Mouse (Mus musculus): ENCODE measurements around the gene Slc38a3.
A peak's percentile ranks its signal among the peaks of the same experiment; 100 is the strongest.

Slc38a3 gene

GRCm38 (mm10) chr9:107619546-107619879 is 49.8 kb downstream of the Slc38a3 start:
- DNase-seq (ENCODE audit: low spot score in 2 of 2), result no peak

DNA sequence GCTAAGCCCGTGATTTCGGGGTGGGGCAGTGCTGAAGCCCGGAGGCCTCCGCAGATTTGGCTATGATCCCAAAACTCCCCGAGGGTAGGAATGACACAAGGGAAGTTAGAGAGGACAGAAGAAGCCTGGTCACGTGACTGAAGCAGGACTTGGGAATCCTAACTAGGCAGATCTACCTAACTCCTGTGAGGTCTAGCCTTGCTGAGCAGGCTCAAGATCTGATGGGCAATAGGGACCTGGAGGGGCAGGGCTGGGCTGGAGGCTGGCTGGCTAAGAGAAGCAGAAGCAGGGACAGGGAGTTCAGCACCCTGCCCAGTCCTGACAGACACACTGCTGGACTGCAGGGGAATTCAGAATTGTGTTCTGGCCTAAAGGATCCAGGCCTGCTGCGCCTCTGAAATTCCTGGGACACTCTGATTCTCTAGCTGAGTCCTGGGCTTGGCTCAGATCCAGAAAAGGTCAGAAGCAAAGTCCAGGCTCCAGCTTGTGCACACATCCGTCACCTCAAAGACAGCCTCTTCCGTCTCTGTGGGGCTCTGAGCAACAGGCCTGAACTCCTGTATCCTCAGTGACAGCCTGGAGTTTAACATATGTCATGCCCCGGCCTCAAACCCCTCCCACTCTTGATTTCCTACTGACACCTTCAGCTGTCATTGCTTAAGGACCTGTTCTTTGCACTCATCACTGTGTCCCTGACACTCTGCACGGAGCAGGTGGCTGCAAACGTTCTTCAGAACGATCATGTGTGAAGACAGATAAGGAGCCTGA is 50.4 kb downstream of the Slc38a3 start:
- DNase-seq (ENCODE audit: low spot score in 2 of 2), result no peak

DNA sequence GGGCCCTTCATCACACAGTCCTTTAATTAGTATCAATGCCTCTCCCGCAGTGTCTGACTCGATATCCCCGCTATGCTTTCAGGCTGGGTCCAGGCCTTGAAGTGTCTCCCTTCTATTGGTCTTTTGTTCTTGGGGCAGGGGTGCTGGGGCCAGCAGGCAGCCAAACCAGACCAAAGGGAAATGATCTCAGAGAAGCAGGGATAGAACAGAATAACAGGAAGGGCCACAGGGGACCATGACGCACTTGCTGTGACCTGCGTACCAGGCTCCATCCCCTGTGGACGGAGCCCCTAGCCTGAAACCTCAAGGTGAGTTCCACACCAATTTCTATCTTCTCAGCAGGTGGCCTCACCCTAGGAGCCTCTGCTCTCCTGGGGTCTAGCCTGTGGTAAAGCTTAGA is 51.2 kb downstream of the Slc38a3 start:
- no peak for DNase-seq (ENCODE audit: low spot score in 2 of 2)

GRCm38 (mm10) chr9:107617461-107617860 is 51.9 kb downstream of the Slc38a3 start:
- DNase-seq (ENCODE audit: low spot score in 2 of 2), result no peak

GRCm38 (mm10) chr9:107615035-107615434 is 54.3 kb downstream of the Slc38a3 start:
- no peak for DNase-seq (ENCODE audit: low spot score in 2 of 2)

GRCm38 (mm10) chr9:107612945-107613569 is 56.3 kb downstream of the Slc38a3 start:
- DNase-seq (ENCODE audit: low spot score in 2 of 2), result no peak

DNA sequence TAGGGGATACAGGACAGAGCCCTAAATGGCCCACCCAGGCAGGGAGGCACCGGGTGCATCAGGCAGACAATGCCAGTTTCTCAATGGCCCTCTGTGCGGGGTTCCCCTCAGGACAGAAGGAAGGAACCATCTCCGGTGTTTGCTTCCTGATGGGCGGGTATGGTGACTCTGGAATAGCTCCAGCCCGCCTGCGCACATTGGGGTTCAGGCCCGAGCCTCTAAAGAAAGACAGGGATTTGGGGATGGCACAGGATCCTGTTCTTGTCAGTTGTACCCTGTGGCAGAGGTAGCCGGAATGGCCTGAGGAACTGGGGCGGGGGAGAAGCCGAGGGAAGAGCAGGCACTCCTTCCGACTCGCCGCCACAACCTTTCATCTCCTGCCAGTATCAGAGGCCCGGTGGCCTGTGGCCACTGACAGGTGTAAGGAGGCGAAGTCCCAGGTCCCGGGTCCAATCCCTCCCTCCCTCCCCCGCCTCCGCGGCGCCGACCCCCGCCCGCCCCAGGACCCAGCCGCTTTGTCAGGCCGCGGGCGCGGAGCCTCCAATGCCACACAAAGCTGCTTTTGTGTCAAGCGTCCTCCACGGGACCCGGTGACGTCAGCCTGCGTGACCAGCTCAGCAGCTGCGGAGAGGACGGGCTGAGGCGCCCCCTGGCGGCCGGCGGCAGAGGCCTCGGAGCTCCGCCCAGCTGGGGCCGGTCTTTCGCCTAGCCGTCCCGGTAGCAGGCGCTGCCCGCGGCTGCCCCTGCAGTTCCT is 57.0 kb downstream of the Slc38a3 start:
- DNase-seq (ENCODE audit: low spot score in 2 of 2), result peak; percentile 95

GRCm38 (mm10) chr9:107611456-107612190 is 57.7 kb downstream of the Slc38a3 start:
- no peak for DNase-seq (ENCODE audit: low spot score in 2 of 2)

- no peak for DNase-seq (ENCODE audit: low spot score in 2 of 2)
Measured at GRCm38 (mm10) chr9:107609433-107609830, 59.9 kb downstream of the Slc38a3 start.

GRCm38 (mm10) chr9:107608741-107609432 is 60.4 kb downstream of the Slc38a3 start, which contains the start of gene Sema3b:
TSS of gene Sema3b (minus strand) at chr9:107609229.
- DNase-seq (ENCODE audit: low spot score in 2 of 2), result no peak

- DNase-seq (ENCODE audit: low spot score in 2 of 2), result no peak
Measured at GRCm38 (mm10) chr9:107607653-107608245, 61.6 kb downstream of the Slc38a3 start.

GRCm38 (mm10) chr9:107607036-107607435 is 62.3 kb downstream of the Slc38a3 start:
- DNase-seq (ENCODE audit: low spot score in 2 of 2), result no peak

- DNase-seq (ENCODE audit: low spot score in 2 of 2), result no peak
Measured at GRCm38 (mm10) chr9:107606591-107606990, 62.7 kb downstream of the Slc38a3 start.

- no peak for DNase-seq (ENCODE audit: low spot score in 2 of 2)
Measured at GRCm38 (mm10) chr9:107605041-107605661, 64.2 kb downstream of the Slc38a3 start.

DNA sequence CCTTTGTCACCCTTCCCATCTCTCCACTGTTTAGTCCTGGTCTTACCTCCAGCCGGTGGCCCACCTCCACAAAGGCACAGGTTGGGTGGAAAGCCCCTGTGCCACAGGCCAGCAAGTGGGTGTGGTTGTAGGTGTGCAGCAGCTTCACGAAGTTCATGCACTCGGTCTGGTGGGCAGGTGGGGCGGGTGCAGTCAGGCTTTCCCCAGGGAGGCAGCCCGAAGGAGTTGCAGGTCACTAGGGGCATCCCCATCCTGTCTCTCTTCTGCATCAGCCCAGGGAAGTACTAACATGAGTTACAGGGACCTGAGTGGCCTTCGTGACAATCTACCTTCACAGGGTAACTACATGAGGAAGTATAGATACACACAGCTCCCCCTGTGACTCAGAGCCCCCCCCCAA is 66.1 kb downstream of the Slc38a3 start:
- DNase-seq (ENCODE audit: low spot score in 2 of 2), result peak; percentile 66 to 70

GRCm38 (mm10) chr9:107602068-107602648 is 67.2 kb downstream of the Slc38a3 start:
- DNase-seq (ENCODE audit: low spot score in 2 of 2), result peak; percentile 81 to 84

DNA sequence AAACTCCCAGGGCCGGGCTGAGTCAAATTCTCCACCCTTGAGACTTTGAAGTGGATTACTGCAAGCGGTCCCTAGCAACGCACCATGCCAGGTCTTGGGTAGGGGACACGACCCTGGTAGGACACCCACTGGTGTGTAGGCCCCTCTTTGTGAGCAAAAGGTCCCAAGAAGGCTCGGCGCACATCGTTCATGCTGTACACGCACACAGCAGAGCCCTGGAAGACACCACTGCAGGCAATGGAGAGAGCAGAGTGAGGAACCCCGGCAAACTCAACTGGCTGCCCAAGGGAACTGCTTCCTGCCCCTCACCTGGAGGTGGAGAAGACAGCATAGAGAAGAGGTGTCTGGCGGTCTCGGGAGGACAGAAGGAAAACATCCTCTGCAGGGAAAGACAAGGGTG is 68.1 kb downstream of the Slc38a3 start:
- DNase-seq (ENCODE audit: low spot score in 2 of 2), result no peak

GRCm38 (mm10) chr9:107600745-107601144 is 68.6 kb downstream of the Slc38a3 start:
- DNase-seq (ENCODE audit: low spot score in 2 of 2), result no peak

All from spleen, postnatal 36 days (tissue).